In the genomic region with DNA sequence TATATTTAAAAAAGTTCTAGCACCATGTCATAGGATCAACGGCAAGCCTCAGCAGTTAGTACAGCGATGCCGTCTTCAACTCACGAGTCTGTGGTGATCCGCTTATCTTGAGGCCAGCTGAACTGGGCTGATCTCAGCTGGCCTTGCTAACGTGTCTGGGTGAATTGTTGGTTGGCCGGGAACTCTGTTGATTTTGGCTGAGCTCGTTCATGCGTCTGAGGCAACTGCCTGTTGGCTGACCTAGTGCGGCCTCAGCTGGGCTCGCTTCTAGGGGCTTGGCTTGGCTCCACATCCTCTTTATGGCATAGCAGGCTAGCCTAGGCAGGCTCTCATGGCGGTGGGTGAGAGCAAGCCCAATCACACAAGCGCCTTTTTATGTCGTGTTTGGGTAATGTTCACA, we compare ENCODE assay signal across 9 mouse cellular contexts. TPM values are rescaled to one million over a fixed set of nuclear protein-coding genes. Genes with fewer than 3 reads are reported as not detected.
DNase-seq lines count a peak whose midpoint lies in the region; ATAC-seq and TF ChIP-seq lines count a peak whose summit lies in the region.
"Had no signal": no experiment of that assay in that cellular context is flagged by ENCODE, and none has a peak within 500 bp of the region (broad histone marks: within the 10 kb centered on the region; RNA-seq: fewer than 3 reads in every experiment).

No protein-coding gene starts in this region.

- H3K9me3 ChIP-seq in limb, embryonic 14.5 days (ENCODE audit: control insufficient read depth, low read length): no peaks in the 10 kb centered on the region
- H3K9me3 ChIP-seq in limb, embryonic 10.5 days (replicated peaks): no peaks in the 10 kb centered on the region
- H3K9me3 ChIP-seq in heart, embryonic 14.5 days (ENCODE audit: control insufficient read depth, low read length): no peaks in the 10 kb centered on the region

- H3K4me3 ChIP-seq in limb, embryonic 14.5 days (replicated peaks; ENCODE audit: low read length): no peak overlapping the region
- no peak overlapping the region for H3K4me3 ChIP-seq in limb, embryonic 10.5 days
- no peak overlapping the region for H3K4me3 ChIP-seq in heart, embryonic 14.5 days (ENCODE audit: control insufficient read depth in 1 of 2, insufficient read depth in 1 of 2, low read depth in 1 of 2, low read length in 2 of 2)
- H3K4me3 ChIP-seq in thymus, adult 2 months (ENCODE audit: control insufficient read depth, insufficient read depth, low read length): no peak overlapping the region

- no peaks in the 10 kb centered on the region for H3K27me3 ChIP-seq in limb, embryonic 14.5 days (ENCODE audit: control insufficient read depth, insufficient read depth, low read length)
- no peaks in the 10 kb centered on the region for H3K27me3 ChIP-seq in limb, embryonic 10.5 days (ENCODE audit: low read depth, poor library complexity, severe bottlenecking)
- no peaks in the 10 kb centered on the region for H3K27me3 ChIP-seq in heart, embryonic 14.5 days (ENCODE audit: control insufficient read depth, insufficient read depth, low read length)
- no peaks in the 10 kb centered on the region for H3K27me3 ChIP-seq in thymus, adult 2 months (ENCODE audit: control insufficient read depth, insufficient read depth, low read length)

- TF ChIP-seq CTCF in thymus, adult 2 months (IDR thresholded peaks at IDR 0.05; ENCODE audit: borderline replicate concordance, control insufficient read depth, extremely low read depth, insufficient read depth, low read length, poor library complexity): no peak

- H3K4me2 ChIP-seq in limb, embryonic 14.5 days (replicated peaks; ENCODE audit: low read depth, low read length, severe bottlenecking): no peak overlapping the region
- no peak overlapping the region for H3K4me2 ChIP-seq in heart, embryonic 14.5 days (ENCODE audit: low read length)

- no peak overlapping the region for H3K27ac ChIP-seq in limb, embryonic 14.5 days (replicated peaks; ENCODE audit: low read depth, low read length)
- no peak overlapping the region for H3K27ac ChIP-seq in limb, embryonic 10.5 days
- no peak overlapping the region; a peak in 1 of 4 replicates for H3K27ac ChIP-seq in heart, embryonic 14.5 days (replicated peaks in 1 of 2; ENCODE audit: control insufficient read depth in 1 of 2, insufficient read depth in 1 of 2, low read depth in 2 of 2, low read length in 2 of 2)
- no peak overlapping the region for H3K27ac ChIP-seq in thymus, adult 2 months (ENCODE audit: control insufficient read depth, insufficient read depth, low read length)

- H3K9ac ChIP-seq in limb, embryonic 14.5 days (ENCODE audit: low read depth, low read length, severe bottlenecking): no peak overlapping the region
- H3K9ac ChIP-seq in heart, embryonic 14.5 days (ENCODE audit: low read length): no peak overlapping the region

- peak; percentile 65 for DNase-seq in limb, embryonic 14.5 days (ENCODE audit: low spot score)
- no peak for DNase-seq in limb, embryonic 10.5 days (ENCODE audit: low spot score)
- peak; percentile 62 to 66 for DNase-seq in cerebellum, adult 18-20 months
- peak; percentile 87 to 89 for DNase-seq in lung, adult 18-20 months
- peak; percentile 55 to 73 for DNase-seq in urinary bladder, postnatal 4 days (ENCODE audit: low spot score in 2 of 2)
- DNase-seq in thymus, adult 2 months: no peak
- no peak for DNase-seq in frontal cortex, postnatal 10 days (ENCODE audit: low spot score in 2 of 2)

- no peaks in the 10 kb centered on the region for H3K4me1 ChIP-seq in limb, embryonic 14.5 days (ENCODE audit: control insufficient read depth, insufficient read depth, low read length)
- H3K4me1 ChIP-seq in limb, embryonic 10.5 days: no peaks in the 10 kb centered on the region
- H3K4me1 ChIP-seq in heart, embryonic 14.5 days (ENCODE audit: control insufficient read depth in 2 of 2, insufficient read depth in 2 of 2, low read length in 2 of 2): no peaks in the 10 kb centered on the region
- H3K4me1 ChIP-seq in thymus, adult 2 months (replicated peaks; ENCODE audit: control insufficient read depth, insufficient read depth, low read length): no peaks in the 10 kb centered on the region

- 65% methylated on average over 14 of the region's 14 CpGs for WGBS in limb, embryonic 14.5 days
- 85% methylated on average over 14 of the region's 14 CpGs for WGBS in limb, embryonic 10.5 days
- 50% methylated on average over 14 of the region's 14 CpGs for WGBS in heart, embryonic 14.5 days
- WGBS in thymus, adult 2 months: 95% methylated on average over 14 of the region's 14 CpGs

- no peaks in the 10 kb centered on the region for H3K36me3 ChIP-seq in limb, embryonic 14.5 days (ENCODE audit: control insufficient read depth, insufficient read depth, low read length)
- H3K36me3 ChIP-seq in limb, embryonic 10.5 days: no peaks in the 10 kb centered on the region
- H3K36me3 ChIP-seq in heart, embryonic 14.5 days (ENCODE audit: control insufficient read depth, insufficient read depth, low read length): no peaks in the 10 kb centered on the region
- no peaks in the 10 kb centered on the region for H3K36me3 ChIP-seq in thymus, adult 2 months (ENCODE audit: control insufficient read depth, insufficient read depth, low read length)

- ATAC-seq in limb, embryonic 14.5 days (ENCODE audit: low FRiP score, low read depth): no peak
- ATAC-seq in heart, embryonic 14.5 days (ENCODE audit: insufficient number of reproducible peaks, insufficient read depth, low FRiP score, low read depth): peak; percentile 89

- TF ChIP-seq POLR2A in limb, embryonic 14.5 days (IDR thresholded peaks at IDR 0.05; ENCODE audit: borderline replicate concordance, extremely low read depth, insufficient read depth, insufficient read length): no peak
- no peak for TF ChIP-seq POLR2A in thymus, adult 2 months (IDR thresholded peaks at IDR 0.05; ENCODE audit: control insufficient read depth, extremely low read depth, insufficient read depth, low read length, poor library complexity)

RNA-seq across cellular contexts. Expression of gene Gm17657, which starts 8.0 kb away (rescaled TPM):
- 0.04 TPM in 1 of 2 replicates, not detected in the other for polyA plus RNA-seq in limb, embryonic 14.5 days (2012; rRNA removed)
- not detected in 2 replicates for polyA plus RNA-seq in limb, embryonic 14.5 days (2014; fragmentation: Nextera tagmentation; extraction: Ambion mirVana)
- polyA plus RNA-seq in limb, embryonic 10.5 days (2016; fragmentation: Nextera tagmentation; extraction: Ambion mirVana): not detected in 2 replicates
- not detected in 2 replicates for polyA plus RNA-seq in heart, embryonic 14.5 days (2014; fragmentation: Nextera tagmentation; extraction: Ambion mirVana)
- not detected in 2 replicates for polyA plus RNA-seq in thymus, adult 2 months (2012; rRNA removed)
- polyA plus RNA-seq: neural tube, embryonic 11.5 days had no signal

RNA-seq across cellular contexts. Expression of gene Tbc1d22b, which starts 8.2 kb away (rescaled TPM):
- polyA plus RNA-seq in limb, embryonic 14.5 days (2012; rRNA removed): 24.0 and 27.2 TPM in 2 replicates
- polyA plus RNA-seq in limb, embryonic 14.5 days (2014; fragmentation: Nextera tagmentation; extraction: Ambion mirVana): 15.2 and 15.7 TPM in 2 replicates
- polyA plus RNA-seq in limb, embryonic 10.5 days (2016; fragmentation: Nextera tagmentation; extraction: Ambion mirVana): 20.9 and 22.4 TPM in 2 replicates
- polyA plus RNA-seq in heart, embryonic 14.5 days (2014; fragmentation: Nextera tagmentation; extraction: Ambion mirVana): 8.1 and 10.2 TPM in 2 replicates
- polyA plus RNA-seq in thymus, adult 2 months (2012; rRNA removed): 47.8 and 55.8 TPM in 2 replicates

RNA-seq across cellular contexts. Expression of gene Tmem217, which starts 10.8 kb away (rescaled TPM):
- polyA plus RNA-seq in limb, embryonic 14.5 days (2012; rRNA removed): 0.09 and 0.28 TPM in 2 replicates
- polyA plus RNA-seq in limb, embryonic 14.5 days (2014; fragmentation: Nextera tagmentation; extraction: Ambion mirVana): 0.40 and 0.41 TPM in 2 replicates
- polyA plus RNA-seq in limb, embryonic 10.5 days (2016; fragmentation: Nextera tagmentation; extraction: Ambion mirVana): 0.90 and 0.97 TPM in 2 replicates
- polyA plus RNA-seq in heart, embryonic 14.5 days (2014; fragmentation: Nextera tagmentation; extraction: Ambion mirVana): 0.41 TPM in 1 of 2 replicates, not detected in the other
- 0.49 and 0.62 TPM in 2 replicates for polyA plus RNA-seq in thymus, adult 2 months (2012; rRNA removed)

RNA-seq across cellular contexts. Expression of gene Pim1, which starts 50.9 kb away (rescaled TPM):
- 18.4 and 23.3 TPM in 2 replicates for polyA plus RNA-seq in limb, embryonic 14.5 days (2012; rRNA removed)
- 15.7 TPM in 2 replicates for polyA plus RNA-seq in limb, embryonic 14.5 days (2014; fragmentation: Nextera tagmentation; extraction: Ambion mirVana)
- polyA plus RNA-seq in limb, embryonic 10.5 days (2016; fragmentation: Nextera tagmentation; extraction: Ambion mirVana): 27.4 and 31.0 TPM in 2 replicates
- 14.1 and 16.5 TPM in 2 replicates for polyA plus RNA-seq in heart, embryonic 14.5 days (2014; fragmentation: Nextera tagmentation; extraction: Ambion mirVana)
- polyA plus RNA-seq in thymus, adult 2 months (2012; rRNA removed): 92.7 and 128 TPM in 2 replicates

Comparison
In these comparisons a context has a peak if more than half of its experiments do, and no peak if none do; other contexts are left out.
1. DNase-seq: peak in limb, embryonic 14.5 days (single experiment), cerebellum, adult 18-20 months (2 of 2), lung, adult 18-20 months (2 of 2) and urinary bladder, postnatal 4 days (2 of 2); none in limb, embryonic 10.5 days (single experiment), thymus, adult 2 months (single experiment) and frontal cortex, postnatal 10 days (0 of 2).